Mouse (Mus musculus) ES-Bruce4 (cell line): ENCODE measurements around the gene Maml2.

Source experiments
- CTCF ChIP-seq: IDR thresholded peaks from one replicate; pipeline ENCODE4 v1.8.1; 2011; ENCODE audit warnings: low read depth, low read length
- EP300 ChIP-seq: IDR thresholded peaks from 2 replicates; pipeline ENCODE4 v1.6.1; 2011; ENCODE audit warnings: low read depth, low read length; ENCODE audit not compliant: insufficient read depth
- POLR2A ChIP-seq: IDR thresholded peaks from one replicate; pipeline ENCODE4 v1.8.1; 2011; ENCODE audit warnings: low read length; ENCODE audit not compliant: insufficient read depth

- TF ChIP-seq CTCF (no peak), POLR2A (no peak), EP300 (no peak)
These were observed 16.2 kb downstream of the Maml2 start for GRCm38 (mm10) chr9:13313923-13314322.
